Mouse (Mus musculus): ENCODE measurements around the gene Tnrc18.

Gene Tnrc18

GRCm38 (mm10) chr5:142810710-142811599, 6.5 kb downstream of the Tnrc18 start:
- no peak for DNase-seq (ENCODE audit: low spot score in 2 of 2)

GRCm38 (mm10) chr5:142807661-142808060, 9.8 kb downstream of the Tnrc18 start:
- DNase-seq (ENCODE audit: low spot score in 2 of 2) = no peak

- DNase-seq (ENCODE audit: low spot score in 2 of 2) = no peak
Observed at GRCm38 (mm10) chr5:142803746-142804145, 13.7 kb downstream of the Tnrc18 start.

- no peak for DNase-seq (ENCODE audit: low spot score in 2 of 2)
Observed at GRCm38 (mm10) chr5:142802884-142803283, 14.6 kb downstream of the Tnrc18 start.

- DNase-seq (ENCODE audit: low spot score in 2 of 2) = no peak
Observed at GRCm38 (mm10) chr5:142801977-142802376, 15.5 kb downstream of the Tnrc18 start.

- DNase-seq (ENCODE audit: low spot score in 2 of 2) = no peak
Observed at GRCm38 (mm10) chr5:142800656-142801055, 16.8 kb downstream of the Tnrc18 start.

- no peak for DNase-seq (ENCODE audit: low spot score in 2 of 2)
Observed at GRCm38 (mm10) chr5:142800198-142800597, 17.3 kb downstream of the Tnrc18 start.

- no peak for DNase-seq (ENCODE audit: low spot score in 2 of 2)
Observed at GRCm38 (mm10) chr5:142799259-142799658, 18.2 kb downstream of the Tnrc18 start.

GRCm38 (mm10) chr5:142798190-142798589, 19.3 kb downstream of the Tnrc18 start:
- DNase-seq (ENCODE audit: low spot score in 2 of 2) = no peak

GRCm38 (mm10) chr5:142797620-142798019, 19.8 kb downstream of the Tnrc18 start:
- DNase-seq (ENCODE audit: low spot score in 2 of 2) = no peak

- no peak for DNase-seq (ENCODE audit: low spot score in 2 of 2)
Observed at GRCm38 (mm10) chr5:142796921-142797320, 20.5 kb downstream of the Tnrc18 start.

GRCm38 (mm10) chr5:142794582-142794981, 22.9 kb downstream of the Tnrc18 start:
- DNase-seq (ENCODE audit: low spot score in 2 of 2) = no peak

GRCm38 (mm10) chr5:142794161-142794560, 23.3 kb downstream of the Tnrc18 start:
- DNase-seq (ENCODE audit: low spot score in 2 of 2) = no peak

- DNase-seq (ENCODE audit: low spot score in 2 of 2) = no peak
Observed at GRCm38 (mm10) chr5:142792594-142792993, 24.9 kb downstream of the Tnrc18 start.

- DNase-seq (ENCODE audit: low spot score in 2 of 2) = no peak
Observed at GRCm38 (mm10) chr5:142788279-142788678, 29.2 kb downstream of the Tnrc18 start.

- no peak for DNase-seq (ENCODE audit: low spot score in 2 of 2)
Observed at GRCm38 (mm10) chr5:142787304-142787905, 30.1 kb downstream of the Tnrc18 start.

GRCm38 (mm10) chr5:142786709-142787108, 30.8 kb downstream of the Tnrc18 start:
- no peak for DNase-seq (ENCODE audit: low spot score in 2 of 2)

GRCm38 (mm10) chr5:142786215-142786614, 31.2 kb downstream of the Tnrc18 start:
- DNase-seq (ENCODE audit: low spot score in 2 of 2) = no peak

GRCm38 (mm10) chr5:142783142-142783540, 34.3 kb downstream of the Tnrc18 start:
- no peak for DNase-seq (ENCODE audit: low spot score in 2 of 2)

- no peak for DNase-seq (ENCODE audit: low spot score in 2 of 2)
Observed at GRCm38 (mm10) chr5:142782459-142783141, 34.9 kb downstream of the Tnrc18 start.

- DNase-seq (ENCODE audit: low spot score in 2 of 2) = no peak
Observed at GRCm38 (mm10) chr5:142780579-142780978, 36.9 kb downstream of the Tnrc18 start.

GRCm38 (mm10) chr5:142778871-142779270, 38.6 kb downstream of the Tnrc18 start:
- no peak for DNase-seq (ENCODE audit: low spot score in 2 of 2)

- no peak for DNase-seq (ENCODE audit: low spot score in 2 of 2)
Observed at GRCm38 (mm10) chr5:142778135-142778534, 39.3 kb downstream of the Tnrc18 start.

All from urinary bladder, postnatal 4 days (tissue).